Mouse (Mus musculus) MEL (cell line): ENCODE results near the gene Ttll8. TPM values are rescaled to one million over a fixed set of nuclear protein-coding genes. Genes with fewer than 3 reads are reported as not detected.
A peak's percentile ranks its signal among the peaks of the same experiment; 100 is the strongest.

Source experiments
- DNase-seq: peaks from one replicate; pipeline ENCODE4 v3.0.0; 2011; ENCODE audit warnings: low read depth, low spot score
- H3K27ac ChIP-seq: 2 replicates; pipeline ENCODE4 v1.5.1; 2012; ENCODE audit warnings: low read depth, mild to moderate bottlenecking, control low read depth, low read length, moderate library complexity; ENCODE audit not compliant: control insufficient read depth
- H3K27me3 ChIP-seq, 2 experiments: fragments of 150-350 bp in 1 of 2; sonication (generic) in 1 of 2; 2 replicates each; pipeline ENCODE4 v1.6.1; 2012; ENCODE audit warnings: low read length in 2 of 2, mild to moderate bottlenecking in 2 of 2, improper control_type of control experiment in 1 of 2, moderate library complexity in 1 of 2; ENCODE audit not compliant: insufficient read depth in 2 of 2, control insufficient read depth in 1 of 2
- H3K36me3 ChIP-seq, 2 experiments: 2 replicates each; pipeline ENCODE4 v1.6.1; 2012 to 2014; ENCODE audit warnings: low read length in 2 of 2, improper control_type of control experiment in 1 of 2, inconsistent platforms in 1 of 2, mild to moderate bottlenecking in 1 of 2; ENCODE audit not compliant: insufficient read depth in 2 of 2, control insufficient read depth in 1 of 2
- H3K4me1 ChIP-seq, 2 experiments: fragments of 150-350 bp in 1 of 2; sonication (generic) in 1 of 2; 2 replicates each; pipeline ENCODE4 v1.6.1; 2012; ENCODE audit warnings: low read length in 2 of 2, improper control_type of control experiment in 1 of 2, mild to moderate bottlenecking in 1 of 2; ENCODE audit not compliant: insufficient read depth in 2 of 2, control insufficient read depth in 1 of 2
- H3K4me3 ChIP-seq, 2 experiments: fragments of 150-350 bp in 1 of 2; sonication (generic) in 1 of 2; 2 replicates each; pipeline ENCODE4 v1.5.1; 2012; ENCODE audit warnings: low read depth in 2 of 2, low read length in 2 of 2, mild to moderate bottlenecking in 2 of 2, moderate library complexity in 2 of 2, control low read depth in 1 of 2, improper control_type of control experiment in 1 of 2; ENCODE audit not compliant: control insufficient read depth in 1 of 2, insufficient read depth in 1 of 2
- H3K79me2 ChIP-seq: 2 replicates; pipeline ENCODE4 v1.6.1; 2012; ENCODE audit warnings: mild to moderate bottlenecking, low read length, moderate library complexity; ENCODE audit not compliant: control insufficient read depth, poor library complexity, insufficient read depth
- H3K9ac ChIP-seq: 2 replicates; pipeline ENCODE4 v1.6.1; 2012; ENCODE audit warnings: low read depth, mild to moderate bottlenecking, control low read depth, low read length, moderate library complexity; ENCODE audit not compliant: control insufficient read depth, poor library complexity, severe bottlenecking
- H3K9me3 ChIP-seq: fragments of 150-350 bp; sonication (generic); replicated peaks from 2 replicates; pipeline ENCODE4 v1.6.1; 2012; ENCODE audit warnings: mild to moderate bottlenecking, low read length, improper control_type of control experiment, moderate library complexity; ENCODE audit not compliant: insufficient read depth
- CHD1 ChIP-seq: IDR thresholded peaks from 2 replicates; pipeline ENCODE4 v1.6.1; 2012; ENCODE audit warnings: low read depth, mild to moderate bottlenecking, inconsistent platforms, low read length, improper control_type of control experiment
- CHD2 ChIP-seq: IDR thresholded peaks from 2 replicates; pipeline ENCODE4 v1.6.1; 2011; ENCODE audit warnings: low read length, improper control_type of control experiment
- ELF1 ChIP-seq: IDR thresholded peaks from 2 replicates; pipeline ENCODE4 v1.6.1; 2014; ENCODE audit warnings: low read depth, mild to moderate bottlenecking, inconsistent platforms, low read length, improper control_type of control experiment, moderate library complexity
- ETS1 ChIP-seq: IDR thresholded peaks from 2 replicates; pipeline ENCODE4 v1.6.1; 2012; ENCODE audit warnings: low read depth, mild to moderate bottlenecking, inconsistent platforms, low read length, improper control_type of control experiment, moderate library complexity
- GABPA ChIP-seq: IDR thresholded peaks from 2 replicates; pipeline ENCODE4 v1.6.1; 2012; ENCODE audit warnings: low read depth, mild to moderate bottlenecking, inconsistent platforms, low read length, improper control_type of control experiment, moderate library complexity
- HCFC1 ChIP-seq: IDR thresholded peaks from 2 replicates; pipeline ENCODE4 v1.6.1; 2012; ENCODE audit warnings: low read depth, mild to moderate bottlenecking, inconsistent platforms, low read length, improper control_type of control experiment, moderate library complexity
- KAT2A ChIP-seq: conservative IDR thresholded peaks from 2 replicates; pipeline ENCODE4 v1.6.1; 2012; ENCODE audit warnings: low read depth, low read length, improper control_type of control experiment, inconsistent platforms
- MAZ ChIP-seq: IDR thresholded peaks from 2 replicates; pipeline ENCODE4 v1.6.1; 2012; ENCODE audit warnings: low read depth, mild to moderate bottlenecking, inconsistent platforms, low read length, improper control_type of control experiment
- MEF2A ChIP-seq: IDR thresholded peaks from 2 replicates; pipeline ENCODE4 v1.6.1; 2014; ENCODE audit warnings: low read depth, mild to moderate bottlenecking, inconsistent platforms, low read length, improper control_type of control experiment; ENCODE audit not compliant: poor library complexity, insufficient replicate concordance, severe bottlenecking; ENCODE audit errors: extremely low read depth
- MXI1 ChIP-seq: IDR thresholded peaks from 2 replicates; pipeline ENCODE4 v1.6.1; 2011; ENCODE audit warnings: mild to moderate bottlenecking, low read depth, low read length, improper control_type of control experiment
- MYB ChIP-seq: IDR thresholded peaks from 2 replicates; pipeline ENCODE4 v1.6.1; 2011; ENCODE audit warnings: mild to moderate bottlenecking, low read depth, low read length, improper control_type of control experiment
- MYC ChIP-seq: IDR thresholded peaks from 2 replicates; pipeline ENCODE4 v1.6.1; 2011; ENCODE audit warnings: low read depth, mild to moderate bottlenecking, low read length, improper control_type of control experiment, moderate library complexity
- NELFE ChIP-seq: IDR thresholded peaks from 2 replicates; pipeline ENCODE4 v1.6.1; 2011; ENCODE audit warnings: low read depth, low read length, improper control_type of control experiment
- NRF1 ChIP-seq: IDR thresholded peaks from 2 replicates; pipeline ENCODE4 v1.6.1; 2014; ENCODE audit warnings: low read depth, mild to moderate bottlenecking, inconsistent platforms, low read length, improper control_type of control experiment, moderate library complexity; ENCODE audit not compliant: poor library complexity, insufficient read depth, severe bottlenecking
- POLR2AphosphoS5 ChIP-seq: IDR thresholded peaks from 2 replicates; pipeline ENCODE4 v1.6.1; 2012; ENCODE audit warnings: low read depth, borderline replicate concordance, mild to moderate bottlenecking, inconsistent platforms, low read length, moderate library complexity, mixed read lengths
- TBP ChIP-seq: IDR thresholded peaks from 2 replicates; pipeline ENCODE4 v1.8.0; 2011; ENCODE audit warnings: low read depth, low read length, improper control_type of control experiment
- TCF12 ChIP-seq: IDR thresholded peaks from 2 replicates; pipeline ENCODE4 v1.6.1; 2014; ENCODE audit warnings: low read depth, mild to moderate bottlenecking, inconsistent platforms, low read length, improper control_type of control experiment, moderate library complexity
- ZMIZ1 ChIP-seq: IDR thresholded peaks from 2 replicates; pipeline ENCODE4 v1.6.1; 2012; ENCODE audit warnings: low read depth, mild to moderate bottlenecking, inconsistent platforms, low read length, improper control_type of control experiment, moderate library complexity
- polyA plus RNA-seq, 2 experiments: library from polyadenylated mRNA; stranded (reverse) in 1 of 2; unstranded in 1 of 2; fragments of >175 nt in 1 of 2; fragments of >200 nt in 1 of 2; gene quantifications; 2 replicates each; pipeline versions ENCODE4 v1.2.1 to v1.2.4; 2012; ENCODE audit warnings: low replicate concordance in 2 of 2, low read depth in 1 of 2; ENCODE audit not compliant: insufficient read length in 2 of 2, insufficient read depth in 1 of 2, missing spikeins in 1 of 2
- total RNA-seq: library from RNA; depleted of rRNA; stranded (reverse); fragments of 300-350 nt; gene quantifications from 2 replicates; pipeline ENCODE4 v1.2.3, GENCODE M21; 2012

The Ttll8 gene
- total and polyA plus RNA-seq, 3 experiments = not detected

GRCm38 (mm10) chr15:88891676-88892040 lies 62.6 kb downstream of the Ttll8 start:
- no peaks in the 10 kb centered on the region for H3K79me2 ChIP-seq
- no peaks in the 10 kb centered on the region for H3K9me3 ChIP-seq
- H3K4me1 ChIP-seq = no peaks in the 10 kb centered on the region
- no peak overlapping the region for H3K9ac ChIP-seq
- TF ChIP-seq MEF2A = no peak
- no peak for TF ChIP-seq TBP
- TF ChIP-seq MXI1 = no peak
- TF ChIP-seq NRF1 = no peak
- no peak for TF ChIP-seq TCF12
- TF ChIP-seq ETS1 = no peak
- TF ChIP-seq NELFE = no peak
- TF ChIP-seq HCFC1 = no peak
- no peak for TF ChIP-seq CHD2
- TF ChIP-seq ZMIZ1 = no peak
- no peak for TF ChIP-seq KAT2A
- no peak for TF ChIP-seq POLR2AphosphoS5
- no peak for TF ChIP-seq MYB
- no peak for TF ChIP-seq MYC
- no peak for DNase-seq
- peaks cover 5% of the 10 kb centered on the region in 2 experiments for H3K27me3 ChIP-seq
- no peaks in the 10 kb centered on the region for H3K36me3 ChIP-seq
- peak overlapping the region; percentile 47 to 71; a peak in 1 of 4 replicates for H3K4me3 ChIP-seq
- H3K27ac ChIP-seq = no peak overlapping the region

DNA sequence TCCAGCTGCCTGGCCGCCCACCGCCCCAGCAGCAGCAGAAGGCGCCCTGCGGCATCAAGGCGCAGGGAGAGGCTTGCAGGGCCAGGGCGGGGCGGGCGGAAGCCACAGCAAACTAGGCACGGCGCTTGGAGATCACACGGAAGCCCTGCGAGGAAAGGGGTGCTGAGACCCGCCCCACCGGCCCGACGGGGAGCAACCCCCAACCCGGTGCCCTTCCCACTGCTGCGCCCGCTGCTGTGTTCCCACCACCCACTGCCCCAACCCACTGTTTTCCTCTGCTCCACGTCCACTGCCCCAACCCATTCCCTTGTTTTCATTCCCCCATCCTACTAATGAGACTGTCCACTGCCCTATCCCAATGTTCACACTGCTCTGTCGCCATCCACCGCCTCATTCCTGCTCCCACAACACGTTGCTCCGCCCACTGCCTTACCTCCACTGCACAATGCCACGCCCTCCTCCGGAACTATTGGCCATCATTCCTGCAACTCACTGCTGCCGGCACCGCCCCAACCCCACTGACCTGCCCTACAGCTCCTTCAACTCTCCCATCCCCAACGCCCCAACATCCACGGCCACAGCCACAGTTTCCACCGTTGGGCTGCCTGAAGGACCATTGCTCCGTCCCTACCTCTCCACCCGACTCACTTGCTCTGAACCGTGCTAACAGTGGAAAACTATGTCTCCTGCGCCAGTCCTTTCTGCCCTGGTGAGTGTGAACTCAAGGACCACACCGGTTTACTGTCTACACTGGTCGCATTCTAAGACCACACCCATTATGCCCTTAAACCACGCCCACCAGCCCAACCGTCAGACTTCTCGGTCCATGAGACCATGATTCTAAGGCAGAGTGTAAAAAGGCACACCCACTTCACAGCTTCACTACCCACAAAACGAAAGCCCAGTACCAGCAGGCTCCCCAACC lies 63.2 kb downstream of the Ttll8 start:
- Histone ChIP-seq H3K27ac (no peak overlapping the region), H3K4me3 (peak overlapping the region; percentile 47 to 71), H3K79me2 (no peaks in the 10 kb centered on the region), H3K36me3 (no peaks in the 10 kb centered on the region), H3K27me3 (peaks cover 5 to 6% of the 10 kb centered on the region in 2 experiments), H3K4me1 (no peaks in the 10 kb centered on the region), H3K9ac (peak overlapping the region; percentile 58), H3K9me3 (no peaks in the 10 kb centered on the region)
- DNase-seq = peak; percentile 91
- TF ChIP-seq CHD1 = no peak
- no peak for TF ChIP-seq ELF1
- TF ChIP-seq ZMIZ1 = 0 out of 2 replicates have a peak, but pooled peaks have one; percentile 35
- TF ChIP-seq MAZ = 0 out of 2 replicates have a peak, but pooled peaks have one; percentile 38
- no peak for TF ChIP-seq GABPA
- no peak for TF ChIP-seq TCF12
